Mouse (Mus musculus): ENCODE data around the gene Mthfd1l.
"Not testable (repeated sequence)": the region's sequence is repeated elsewhere in the genome, so short reads cannot be mapped to it uniquely, and the experiment has no call there.

The Mthfd1l gene

GRCm38 (mm10) chr10:4203651-4204050 lies 230.7 kb downstream of the Mthfd1l start:
- DNase-seq (ENCODE audit: low spot score): not testable (repeated sequence)

GRCm38 (mm10) chr10:4209040-4209439 lies 236.1 kb downstream of the Mthfd1l start:
- no peak for DNase-seq (ENCODE audit: low spot score)

GRCm38 (mm10) chr10:4210313-4211066 lies 237.6 kb downstream of the Mthfd1l start:
- no peak for DNase-seq (ENCODE audit: low spot score)

GRCm38 (mm10) chr10:4211067-4211447 lies 238.1 kb downstream of the Mthfd1l start:
- DNase-seq (ENCODE audit: low spot score): no peak
